Mouse (Mus musculus): ENCODE data around the gene C8a. TPM values are rescaled to one million over a fixed set of nuclear protein-coding genes. Genes with fewer than 3 reads are reported as not detected.
A peak's percentile ranks its signal among the peaks of the same experiment; 100 is the strongest.

The C8a gene
- 0.08 TPM in 1 of 2 replicates, not detected in the other for polyA plus RNA-seq (2015; fragmentation: Nextera tagmentation; extraction: Ambion mirVana)

- Histone ChIP-seq H3K4me3 (no peak within 1 kb of the TSS), H3K9ac (no peak within 1 kb of the TSS), H3K4me1 (no peaks in the 10 kb centered on the region), H3K4me2 (no peak within 1 kb of the TSS), H3K27ac (no peak within 1 kb of the TSS), H3K36me3 (no peaks in the 10 kb centered on the region), H3K27me3 (no peaks in the 10 kb centered on the region), H3K9me3 (no peaks in the 10 kb centered on the region)
- ATAC-seq (ENCODE audit: insufficient number of reproducible peaks, low FRiP score, low TSS enrichment, low read depth) = no peak
- WGBS = 84% methylated on average over 3 of the region's 3 CpGs
These were observed at the start of gene C8a for GRCm38 (mm10) chr4:104876323-104876722. TSS of gene C8a (minus strand) at chr4:104876398.

- H3K4me2 ChIP-seq = no peak overlapping the region
- H3K27ac ChIP-seq = no peak overlapping the region
- ATAC-seq (ENCODE audit: insufficient number of reproducible peaks, low FRiP score, low TSS enrichment, low read depth) = no peak
- no peaks in the 10 kb centered on the region for H3K36me3 ChIP-seq
- no peaks in the 10 kb centered on the region for H3K27me3 ChIP-seq
- no peaks in the 10 kb centered on the region for H3K9me3 ChIP-seq
- no peak overlapping the region for H3K9ac ChIP-seq
- no peaks in the 10 kb centered on the region for H3K4me1 ChIP-seq
- 85% methylated on average over 5 of the region's 5 CpGs for whole genome bisulfite sequencing
- no peak overlapping the region for H3K4me3 ChIP-seq
These were observed 49.2 kb upstream of the C8a start for GRCm38 (mm10) chr4:104925383-104925782.

- H3K27me3 ChIP-seq = peaks cover 8% of the 10 kb centered on the region
- WGBS = 62% methylated on average over 6 of the region's 6 CpGs
- no peak for ATAC-seq (ENCODE audit: insufficient number of reproducible peaks, low FRiP score, low TSS enrichment, low read depth)
- H3K4me3 ChIP-seq = no peak overlapping the region
- H3K27ac ChIP-seq = no peak overlapping the region
- no peak overlapping the region for H3K9ac ChIP-seq
- H3K4me1 ChIP-seq = peaks cover 5% of the 10 kb centered on the region; the same call in 1 of the 2 replicates
- H3K4me2 ChIP-seq = no peak overlapping the region
- no peaks in the 10 kb centered on the region for H3K36me3 ChIP-seq
- no peaks in the 10 kb centered on the region for H3K9me3 ChIP-seq
These were observed 41.8 kb upstream of the C8a start for GRCm38 (mm10) chr4:104918017-104918416.

DNA sequence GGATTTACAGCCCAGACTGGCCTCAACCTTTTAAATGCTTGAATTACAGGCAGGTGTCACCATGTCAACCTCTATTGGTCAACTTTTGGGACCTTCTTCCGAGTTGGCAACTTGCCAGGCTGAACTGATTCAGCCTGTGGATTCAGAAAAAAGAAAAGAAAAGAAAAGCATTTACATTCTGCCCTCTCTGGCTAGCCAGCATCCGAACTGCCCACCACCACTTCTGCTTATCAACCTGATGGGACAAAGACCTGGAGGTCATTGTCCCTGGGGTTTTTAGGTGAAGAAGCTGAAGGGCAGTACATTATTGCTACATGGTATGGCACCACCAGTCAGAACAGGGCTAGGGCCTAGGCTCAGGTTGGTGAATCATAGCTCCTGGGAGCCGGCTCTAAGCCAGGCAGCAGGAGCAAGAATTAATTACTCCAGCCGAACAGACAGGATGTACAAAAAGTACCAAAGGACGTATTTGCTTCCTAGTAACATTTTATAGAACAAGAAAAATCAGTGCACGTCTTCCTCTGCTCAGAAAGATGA is 38.6 kb upstream of the C8a start:
- Histone ChIP-seq H3K4me2 (no peak overlapping the region), H3K27ac (no peak overlapping the region), H3K4me1 (peaks cover 5% of the 10 kb centered on the region; the same call in 1 of the 2 replicates), H3K9me3 (no peaks in the 10 kb centered on the region), H3K36me3 (no peaks in the 10 kb centered on the region), H3K9ac (no peak overlapping the region), H3K4me3 (no peak overlapping the region), H3K27me3 (peaks cover 12% of the 10 kb centered on the region)
- 47% methylated on average over 6 of the region's 6 CpGs for WGBS
- ATAC-seq (ENCODE audit: insufficient number of reproducible peaks, low FRiP score, low TSS enrichment, low read depth) = no peak

GRCm38 (mm10) chr4:104913291-104914129 is 37.3 kb upstream of the C8a start, which contains the start of gene Fyb2:
TSS of gene Fyb2 (plus strand) at chr4:104913456.
- Histone ChIP-seq H3K4me1 (peaks cover 5% of the 10 kb centered on the region; the same call in 1 of the 2 replicates), H3K27ac (no peak within 1 kb of the TSS), H3K9ac (no peak within 1 kb of the TSS), H3K4me3 (peak within 1 kb of the TSS; percentile 7; the same call in 1 of the 2 replicates), H3K4me2 (peak within 1 kb of the TSS; percentile 20; the same call in 1 of the 2 replicates), H3K27me3 (peaks cover 12% of the 10 kb centered on the region), H3K36me3 (no peaks in the 10 kb centered on the region), H3K9me3 (no peaks in the 10 kb centered on the region)
- 26% methylated on average over 23 of the region's 23 CpGs for WGBS
- ATAC-seq (ENCODE audit: insufficient number of reproducible peaks, low FRiP score, low TSS enrichment, low read depth) = no peak

DNA sequence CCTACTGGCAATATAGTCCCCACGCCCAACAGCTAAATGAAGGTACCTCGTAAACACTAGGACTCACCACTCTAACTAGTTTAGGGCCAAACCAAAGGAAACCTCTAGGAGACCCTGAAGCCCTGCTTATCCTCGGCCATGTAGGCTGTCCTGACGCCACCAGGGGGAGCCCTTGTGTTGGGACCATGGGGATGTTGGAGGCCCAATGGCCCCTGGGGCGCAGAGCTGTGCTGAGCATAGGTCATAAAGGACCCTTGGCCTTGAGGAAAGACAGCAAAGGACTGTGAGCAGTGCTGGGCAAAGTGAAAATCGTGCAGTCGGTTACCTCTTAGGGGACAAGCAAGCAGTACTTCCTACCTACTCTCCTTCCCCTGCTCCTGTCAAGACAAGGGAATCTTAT is 35.5 kb upstream of the C8a start:
- peaks cover 5% of the 10 kb centered on the region; the same call in 1 of the 2 replicates for H3K4me1 ChIP-seq
- H3K27me3 ChIP-seq = peaks cover 12% of the 10 kb centered on the region
- no peak overlapping the region for H3K4me3 ChIP-seq
- no peaks in the 10 kb centered on the region for H3K36me3 ChIP-seq
- H3K4me2 ChIP-seq = no peak overlapping the region
- H3K9me3 ChIP-seq = no peaks in the 10 kb centered on the region
- H3K9ac ChIP-seq = no peak overlapping the region
- 29% methylated on average over 7 of the region's 7 CpGs for WGBS
- no peak overlapping the region for H3K27ac ChIP-seq
- ATAC-seq (ENCODE audit: insufficient number of reproducible peaks, low FRiP score, low TSS enrichment, low read depth) = no peak

DNA sequence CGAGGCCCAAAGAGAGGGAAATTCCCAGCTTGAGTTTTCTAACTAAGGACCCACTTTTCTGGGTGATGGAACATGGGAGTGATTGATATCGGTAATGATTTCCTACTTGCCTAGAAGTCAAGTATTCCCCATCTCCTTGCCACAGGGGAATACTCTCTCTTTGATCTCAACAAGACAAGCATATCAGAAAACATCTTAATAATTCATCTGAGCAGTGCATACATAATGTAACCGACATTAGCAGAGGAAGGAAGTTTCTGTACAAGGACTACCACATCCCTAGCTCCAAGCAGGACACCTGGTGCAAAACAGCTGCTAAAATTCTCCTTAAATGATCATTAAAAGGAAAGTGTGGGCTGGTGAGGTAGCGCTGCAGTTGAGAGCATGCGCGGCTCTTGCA is 28.9 kb upstream of the C8a start:
- H3K36me3 ChIP-seq = no peaks in the 10 kb centered on the region
- ATAC-seq (ENCODE audit: insufficient number of reproducible peaks, low FRiP score, low TSS enrichment, low read depth) = no peak

DNA sequence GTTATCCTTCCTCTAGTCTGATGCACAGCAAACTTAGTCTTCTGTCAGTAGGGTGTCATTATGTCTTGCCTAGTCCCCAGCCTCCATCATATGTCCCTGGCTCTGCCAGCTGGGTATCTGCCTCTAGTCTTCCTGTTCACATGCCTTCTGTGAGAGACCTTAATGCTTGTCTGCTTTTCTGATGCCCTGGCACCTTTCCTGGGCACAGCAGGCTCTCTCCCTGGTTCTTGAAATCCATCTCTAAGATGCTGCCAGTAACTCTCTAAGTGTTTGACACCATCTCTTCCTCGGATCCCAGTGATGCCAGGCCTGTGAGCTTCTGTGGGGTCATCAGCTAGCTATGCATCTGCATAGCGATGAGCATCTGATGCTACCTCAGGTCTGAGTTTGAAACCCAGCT is 26.6 kb upstream of the C8a start:
- Histone ChIP-seq H3K27me3 (no peaks in the 10 kb centered on the region), H3K9ac (no peak overlapping the region), H3K4me3 (no peak overlapping the region), H3K4me1 (no peaks in the 10 kb centered on the region), H3K27ac (no peak overlapping the region), H3K4me2 (no peak overlapping the region), H3K9me3 (no peaks in the 10 kb centered on the region), H3K36me3 (no peaks in the 10 kb centered on the region)
- 83% methylated on average over 2 of the region's 2 CpGs for WGBS
- ATAC-seq (ENCODE audit: insufficient number of reproducible peaks, low FRiP score, low TSS enrichment, low read depth) = no peak

More for the DNA sequence above, 28.9 kb upstream of the C8a start:
- H3K4me1 ChIP-seq = no peaks in the 10 kb centered on the region
- H3K9ac ChIP-seq = no peak overlapping the region
- no peak overlapping the region for H3K4me3 ChIP-seq
- 82% methylated on average over 6 of the region's 6 CpGs for WGBS
- H3K9me3 ChIP-seq = no peaks in the 10 kb centered on the region
- no peak overlapping the region for H3K27ac ChIP-seq
- H3K4me2 ChIP-seq = no peak overlapping the region
- no peaks in the 10 kb centered on the region for H3K27me3 ChIP-seq

- Histone ChIP-seq H3K36me3 (no peaks in the 10 kb centered on the region), H3K27me3 (peaks cover 8% of the 10 kb centered on the region; the same call in 1 of the 2 replicates), H3K4me3 (no peak overlapping the region), H3K4me1 (peaks cover 2% of the 10 kb centered on the region; the same call in 1 of the 2 replicates), H3K4me2 (no peak overlapping the region), H3K27ac (no peak overlapping the region), H3K9ac (no peak overlapping the region), H3K9me3 (no peaks in the 10 kb centered on the region)
- no peak for ATAC-seq (ENCODE audit: insufficient number of reproducible peaks, low FRiP score, low TSS enrichment, low read depth)
- WGBS = 54% methylated on average over 13 of the region's 13 CpGs
These were observed 18.0 kb upstream of the C8a start for GRCm38 (mm10) chr4:104894004-104894734.

GRCm38 (mm10) chr4:104893588-104893987 is 17.4 kb upstream of the C8a start:
- 70% methylated on average over 5 of the region's 5 CpGs for WGBS
- no peaks in the 10 kb centered on the region for H3K36me3 ChIP-seq
- H3K9ac ChIP-seq = no peak overlapping the region
- no peaks in the 10 kb centered on the region for H3K9me3 ChIP-seq
- peaks cover 8% of the 10 kb centered on the region; the same call in 1 of the 2 replicates for H3K27me3 ChIP-seq
- no peak overlapping the region for H3K4me3 ChIP-seq
- ATAC-seq (ENCODE audit: insufficient number of reproducible peaks, low FRiP score, low TSS enrichment, low read depth) = no peak
- H3K27ac ChIP-seq = no peak overlapping the region
- no peak overlapping the region for H3K4me2 ChIP-seq
- peaks cover 5% of the 10 kb centered on the region; the same call in 1 of the 2 replicates for H3K4me1 ChIP-seq

GRCm38 (mm10) chr4:104891708-104892107 is 15.5 kb upstream of the C8a start:
- H3K27ac ChIP-seq = no peak overlapping the region
- WGBS = 79% methylated on average over 7 of the region's 7 CpGs

More at GRCm38 (mm10) chr4:104891708-104892107, 15.5 kb upstream of the C8a start:
- no peaks in the 10 kb centered on the region for H3K36me3 ChIP-seq
- H3K9me3 ChIP-seq = no peaks in the 10 kb centered on the region
- H3K4me2 ChIP-seq = no peak overlapping the region
- ATAC-seq (ENCODE audit: insufficient number of reproducible peaks, low FRiP score, low TSS enrichment, low read depth) = no peak
- H3K4me3 ChIP-seq = no peak overlapping the region
- H3K4me1 ChIP-seq = peaks cover 5% of the 10 kb centered on the region; the same call in 1 of the 2 replicates
- peaks cover 8% of the 10 kb centered on the region; the same call in 1 of the 2 replicates for H3K27me3 ChIP-seq
- H3K9ac ChIP-seq = no peak overlapping the region

All from limb, embryonic 15.5 days (tissue).